Mouse (Mus musculus): ENCODE data around the gene Ccdc160.

Gene Ccdc160

GRCm38 (mm10) chrX:52791944-52792719 is 1.1 kb downstream of the Ccdc160 start:
- TF ChIP-seq GATA4 (IDR thresholded peaks at IDR 0.05; ENCODE audit: insufficient replicate concordance, low read length), result peak; percentile 82; the same call in 1 of the 2 replicates

- TF ChIP-seq GATA4 (IDR thresholded peaks at IDR 0.05; ENCODE audit: insufficient replicate concordance, low read length), result no peak
Measured at GRCm38 (mm10) chrX:52792861-52793260, 1.9 kb downstream of the Ccdc160 start.

GRCm38 (mm10) chrX:52795816-52796215 is 4.8 kb downstream of the Ccdc160 start:
- TF ChIP-seq GATA4 (IDR thresholded peaks at IDR 0.05; ENCODE audit: insufficient replicate concordance, low read length), result no peak

GRCm38 (mm10) chrX:52797031-52797625 is 6.1 kb downstream of the Ccdc160 start:
- no peak for TF ChIP-seq GATA4 (IDR thresholded peaks at IDR 0.05; ENCODE audit: insufficient replicate concordance, low read length)

GRCm38 (mm10) chrX:52798255-52798654 is 7.3 kb downstream of the Ccdc160 start:
- no peak for TF ChIP-seq GATA4 (IDR thresholded peaks at IDR 0.05; ENCODE audit: insufficient replicate concordance, low read length)

- no peak for TF ChIP-seq GATA4 (IDR thresholded peaks at IDR 0.05; ENCODE audit: insufficient replicate concordance, low read length)
Measured at GRCm38 (mm10) chrX:52799566-52799965, 8.6 kb downstream of the Ccdc160 start.

GRCm38 (mm10) chrX:52819338-52819737 is 28.3 kb downstream of the Ccdc160 start:
- no peak for TF ChIP-seq GATA4 (IDR thresholded peaks at IDR 0.05; ENCODE audit: insufficient replicate concordance, low read length)
